Mouse (Mus musculus) midbrain, embryonic 15.5 days (tissue): ENCODE data around the gene Itpkb. TPM values are rescaled to one million over a fixed set of nuclear protein-coding genes. Genes with fewer than 3 reads are reported as not detected.

Experiments
- ATAC-seq: fragments of 200-750 bp; cut with Nextera tagmentation; replicated peaks from 2 replicates; pipeline ENCODE4 v1.8.0; 2017; ENCODE audit warnings: moderate TSS enrichment
- H3K27ac ChIP-seq: fragments of 300-500 bp; sonication (generic); 2 replicates; pipeline ENCODE4 v1.5.1; 2015; ENCODE audit warnings: mild to moderate bottlenecking, inconsistent platforms
- H3K27me3 ChIP-seq: fragments of 300-500 bp; sonication (generic); replicated peaks from 2 replicates; pipeline ENCODE4 v1.6.1; 2015; ENCODE audit warnings: inconsistent platforms
- H3K36me3 ChIP-seq: fragments of 300-500 bp; sonication (generic); replicated peaks from 2 replicates; pipeline ENCODE4 v1.6.1; 2015; ENCODE audit warnings: inconsistent platforms
- H3K4me1 ChIP-seq: fragments of 300-500 bp; sonication (generic); 2 replicates; pipeline ENCODE4 v1.6.1; 2015; ENCODE audit warnings: inconsistent platforms
- H3K4me2 ChIP-seq: fragments of 300-500 bp; sonication (generic); 2 replicates; pipeline ENCODE4 v1.6.1; 2015; ENCODE audit warnings: inconsistent platforms, mild to moderate bottlenecking, moderate library complexity
- H3K4me3 ChIP-seq: fragments of 300-500 bp; sonication (generic); 2 replicates; pipeline ENCODE4 v1.5.1; 2015; ENCODE audit warnings: mild to moderate bottlenecking, inconsistent platforms
- H3K9ac ChIP-seq: fragments of 300-500 bp; sonication (generic); 2 replicates; pipeline ENCODE4 v1.6.1; 2015; ENCODE audit warnings: mild to moderate bottlenecking, inconsistent platforms
- H3K9me3 ChIP-seq: fragments of 300-500 bp; sonication (generic); 2 replicates; pipeline ENCODE4 v1.6.1; 2016; ENCODE audit warnings: inconsistent platforms
- WGBS: fragments of 180-500 bp; shearing (Covaris S2); methylation state at CpG from one replicate; pipeline ENCODE4 v1.1.7; 2015; ENCODE audit warnings: mixed read lengths; 5-methylcytosine and 5-hydroxymethylcytosine counted together
- polyA plus RNA-seq: library from polyadenylated mRNA; unstranded; fragments of >200 nt; fragmentation: Nextera tagmentation; extraction: Ambion mirVana; gene quantifications from 2 replicates; pipeline ENCODE4 v1.2.1, GENCODE M21; 2015

Gene Itpkb
- polyA plus RNA-seq, 1 experiment from 2014 or later = 3.0 TPM

GRCm38 (mm10) chr1:180354976-180355730 is 24.9 kb downstream of the Itpkb start:
- WGBS = 93% methylated on average over 13 of the region's 13 CpGs
- ATAC-seq = no peak
- H3K36me3 ChIP-seq = no peaks in the 10 kb centered on the region

GRCm38 (mm10) chr1:180356176-180356575 is 25.9 kb downstream of the Itpkb start:
- WGBS = 76% methylated on average over 4 of the region's 4 CpGs
- no peak overlapping the region for H3K4me3 ChIP-seq

More at GRCm38 (mm10) chr1:180354976-180355730, 24.9 kb downstream of the Itpkb start:
- Histone ChIP-seq H3K9me3 (no peaks in the 10 kb centered on the region), H3K9ac (no peak overlapping the region), H3K4me2 (no peak overlapping the region), H3K4me1 (no peaks in the 10 kb centered on the region), H3K27ac (no peak overlapping the region), H3K4me3 (no peak overlapping the region), H3K27me3 (no peaks in the 10 kb centered on the region)

DNA sequence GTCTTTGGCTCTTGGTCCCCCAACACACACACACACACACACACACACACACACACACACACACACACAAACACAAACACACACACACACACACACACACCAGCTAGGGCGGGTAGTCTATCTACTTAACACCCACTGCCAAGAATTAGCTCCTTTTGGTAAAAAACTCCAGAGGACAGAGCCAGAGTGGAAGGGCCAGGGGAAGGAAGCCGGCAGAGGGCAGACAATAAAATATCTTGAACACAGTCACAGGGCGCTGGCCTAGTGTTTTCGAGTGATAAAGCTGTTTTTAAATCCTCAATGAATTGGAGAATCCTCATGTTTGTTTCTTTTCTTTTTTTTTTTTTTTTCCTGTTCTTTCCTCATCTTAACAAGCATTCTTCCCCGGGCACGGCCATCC is 26.6 kb downstream of the Itpkb start:
- ATAC-seq = no peak
- Histone ChIP-seq H3K4me2 (no peak overlapping the region), H3K27me3 (no peaks in the 10 kb centered on the region), H3K36me3 (no peaks in the 10 kb centered on the region), H3K9ac (no peak overlapping the region), H3K9me3 (no peaks in the 10 kb centered on the region), H3K4me1 (no peaks in the 10 kb centered on the region), H3K27ac (no peak overlapping the region), H3K4me3 (no peak overlapping the region)
- 85% methylated on average over 6 of the region's 6 CpGs for WGBS

More at GRCm38 (mm10) chr1:180356176-180356575, 25.9 kb downstream of the Itpkb start:
- Histone ChIP-seq H3K9ac (no peak overlapping the region), H3K36me3 (no peaks in the 10 kb centered on the region), H3K4me1 (no peaks in the 10 kb centered on the region), H3K4me2 (no peak overlapping the region), H3K27ac (no peak overlapping the region), H3K27me3 (no peaks in the 10 kb centered on the region), H3K9me3 (no peaks in the 10 kb centered on the region)
- ATAC-seq = no peak

GRCm38 (mm10) chr1:180357893-180358331 is 27.6 kb downstream of the Itpkb start:
- 80% methylated on average over 7 of the region's 7 CpGs for WGBS
- no peak overlapping the region for H3K4me2 ChIP-seq
- H3K4me3 ChIP-seq = no peak overlapping the region
- no peaks in the 10 kb centered on the region for H3K4me1 ChIP-seq
- H3K9me3 ChIP-seq = no peaks in the 10 kb centered on the region
- no peaks in the 10 kb centered on the region for H3K27me3 ChIP-seq
- H3K36me3 ChIP-seq = no peaks in the 10 kb centered on the region
- no peak for ATAC-seq
- H3K9ac ChIP-seq = no peak overlapping the region
- no peak overlapping the region for H3K27ac ChIP-seq

- ATAC-seq = no peak
- Histone ChIP-seq H3K9me3 (no peaks in the 10 kb centered on the region), H3K36me3 (no peaks in the 10 kb centered on the region), H3K4me3 (no peak overlapping the region), H3K27me3 (no peaks in the 10 kb centered on the region), H3K27ac (no peak overlapping the region), H3K9ac (no peak overlapping the region), H3K4me1 (no peaks in the 10 kb centered on the region), H3K4me2 (no peak overlapping the region)
- 92% methylated on average over 9 of the region's 9 CpGs for WGBS
Observed at GRCm38 (mm10) chr1:180358466-180358865, 28.2 kb downstream of the Itpkb start.

DNA sequence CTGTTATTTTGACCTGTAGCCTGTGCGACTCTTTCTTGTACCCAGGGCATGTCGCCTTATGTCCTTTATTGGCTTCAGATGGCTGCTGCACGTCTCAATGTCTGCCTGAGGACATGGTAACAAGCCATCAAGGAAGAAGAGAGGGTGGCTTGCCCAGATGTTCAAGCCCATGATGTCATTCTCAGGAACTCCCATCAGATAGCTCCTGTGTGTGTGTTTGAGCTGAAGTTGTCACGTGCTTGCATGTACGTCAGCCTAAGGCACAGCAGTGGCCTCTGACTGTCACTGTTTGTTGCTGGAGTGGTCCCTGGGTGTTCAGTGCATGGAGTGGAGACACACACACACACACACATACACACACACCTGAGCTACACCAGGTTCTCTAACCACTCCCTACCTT is 29.0 kb downstream of the Itpkb start:
- H3K27me3 ChIP-seq = no peaks in the 10 kb centered on the region
- WGBS = 85% methylated on average over 5 of the region's 5 CpGs
- H3K9me3 ChIP-seq = no peaks in the 10 kb centered on the region
- no peak overlapping the region for H3K4me2 ChIP-seq
- H3K9ac ChIP-seq = no peak overlapping the region
- H3K36me3 ChIP-seq = no peaks in the 10 kb centered on the region
- H3K27ac ChIP-seq = no peak overlapping the region
- no peak overlapping the region for H3K4me3 ChIP-seq
- peaks cover 7% of the 10 kb centered on the region for H3K4me1 ChIP-seq
- no peak for ATAC-seq

- Histone ChIP-seq H3K4me3 (no peak overlapping the region), H3K4me1 (peaks cover 27% of the 10 kb centered on the region), H3K9ac (no peak overlapping the region), H3K9me3 (no peaks in the 10 kb centered on the region), H3K27ac (no peak overlapping the region), H3K36me3 (no peaks in the 10 kb centered on the region), H3K27me3 (no peaks in the 10 kb centered on the region), H3K4me2 (no peak overlapping the region)
- WGBS = 95% methylated on average over 4 of the region's 4 CpGs
- ATAC-seq = no peak
Observed at GRCm38 (mm10) chr1:180362176-180362575, 31.9 kb downstream of the Itpkb start.

- WGBS = 82% methylated on average over 5 of the region's 5 CpGs
- H3K9ac ChIP-seq = no peak overlapping the region
- H3K4me3 ChIP-seq = no peak overlapping the region
- ATAC-seq = no peak
- peaks cover 27% of the 10 kb centered on the region for H3K4me1 ChIP-seq
- no peak overlapping the region for H3K4me2 ChIP-seq
- H3K27ac ChIP-seq = no peak overlapping the region
- no peaks in the 10 kb centered on the region for H3K9me3 ChIP-seq
- no peaks in the 10 kb centered on the region for H3K36me3 ChIP-seq
- no peaks in the 10 kb centered on the region for H3K27me3 ChIP-seq
Observed at GRCm38 (mm10) chr1:180362844-180363243, 32.6 kb downstream of the Itpkb start.

DNA sequence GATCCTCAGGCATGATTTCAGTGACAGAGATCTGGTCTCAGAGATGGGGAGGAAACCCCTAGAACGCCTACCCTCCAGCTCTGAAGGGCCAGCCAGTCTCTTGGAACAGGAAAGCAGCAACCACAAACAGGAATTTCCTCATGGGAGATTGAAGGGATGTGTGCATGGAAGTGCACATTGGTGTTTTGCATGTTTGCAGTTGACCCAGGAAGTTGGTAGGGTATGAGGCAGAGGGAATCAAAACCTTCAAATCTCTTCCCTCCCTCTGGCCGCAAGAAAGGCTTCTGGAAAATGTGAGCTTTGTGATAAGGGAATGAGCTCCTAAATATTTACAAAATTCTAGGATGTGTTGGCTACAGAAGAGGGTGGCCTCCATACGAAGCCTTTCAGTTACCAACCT is 33.0 kb downstream of the Itpkb start:
- Histone ChIP-seq H3K9ac (no peak overlapping the region), H3K36me3 (no peaks in the 10 kb centered on the region), H3K4me1 (peaks cover 27% of the 10 kb centered on the region), H3K27ac (peak overlapping the region; percentile 98), H3K9me3 (no peaks in the 10 kb centered on the region), H3K4me3 (no peak overlapping the region), H3K27me3 (no peaks in the 10 kb centered on the region), H3K4me2 (no peak overlapping the region)
- no peak for ATAC-seq
- WGBS = 91% methylated on average over 3 of the region's 3 CpGs

GRCm38 (mm10) chr1:180364005-180364404 is 33.7 kb downstream of the Itpkb start:
- Histone ChIP-seq H3K9me3 (no peaks in the 10 kb centered on the region), H3K9ac (no peak overlapping the region), H3K4me3 (no peak overlapping the region), H3K4me2 (peak overlapping the region; percentile 72), H3K4me1 (peaks cover 29% of the 10 kb centered on the region), H3K27ac (peak overlapping the region; percentile 98), H3K27me3 (no peaks in the 10 kb centered on the region), H3K36me3 (no peaks in the 10 kb centered on the region)
- ATAC-seq = no peak
- 68% methylated on average over 17 of the region's 17 CpGs for WGBS

- H3K27me3 ChIP-seq = no peaks in the 10 kb centered on the region
- WGBS = 19% methylated on average over 2 of the region's 2 CpGs
- H3K4me1 ChIP-seq = peaks cover 29% of the 10 kb centered on the region
- ATAC-seq = peak; percentile 40
- no peaks in the 10 kb centered on the region for H3K9me3 ChIP-seq
- peak overlapping the region; percentile 72 for H3K4me2 ChIP-seq
- H3K27ac ChIP-seq = peak overlapping the region; percentile 98
- peak overlapping the region; percentile 65 for H3K9ac ChIP-seq
- no peaks in the 10 kb centered on the region for H3K36me3 ChIP-seq
- peak overlapping the region; percentile 43 for H3K4me3 ChIP-seq
Observed at GRCm38 (mm10) chr1:180364720-180365119, 34.4 kb downstream of the Itpkb start.

DNA sequence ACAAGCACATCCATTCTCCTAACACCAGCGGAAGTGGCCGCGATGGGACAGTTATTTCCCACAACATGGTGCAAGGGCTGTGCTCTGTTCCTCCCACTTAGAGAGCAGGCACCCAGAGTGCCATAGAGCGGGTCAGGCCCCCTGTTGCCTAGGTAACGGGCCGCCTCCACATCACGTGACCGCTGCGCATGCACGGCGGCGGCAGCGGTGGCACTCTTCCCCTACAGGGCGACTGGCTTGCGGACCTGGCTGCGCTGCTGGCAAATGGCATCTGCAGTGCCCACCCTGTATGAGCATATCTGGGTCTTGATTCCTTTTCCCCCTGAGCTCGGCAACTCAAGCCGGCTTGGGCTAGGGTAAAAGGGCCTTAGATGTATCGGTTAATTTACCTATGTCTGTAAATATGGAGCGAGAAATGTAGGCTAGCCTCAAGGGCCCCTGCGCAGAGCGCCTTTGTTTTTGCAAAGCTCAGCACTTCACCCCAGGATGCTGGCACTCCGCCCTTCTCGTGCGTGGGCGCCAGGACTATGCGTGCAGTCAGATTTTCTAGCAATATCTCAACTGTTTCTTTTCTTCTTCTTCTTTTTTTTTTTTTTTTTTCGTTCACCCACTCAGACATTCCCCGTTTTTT is 35.0 kb downstream of the Itpkb start:
- H3K36me3 ChIP-seq = no peaks in the 10 kb centered on the region
- H3K9me3 ChIP-seq = no peaks in the 10 kb centered on the region
- 2% methylated on average over 29 of the region's 29 CpGs for WGBS
- peak overlapping the region; percentile 98 for H3K27ac ChIP-seq
- H3K4me2 ChIP-seq = peak overlapping the region; percentile 72
- peak; percentile 96 for ATAC-seq
- peaks cover 29% of the 10 kb centered on the region for H3K4me1 ChIP-seq
- H3K9ac ChIP-seq = peak overlapping the region; percentile 65
- H3K4me3 ChIP-seq = peak overlapping the region; percentile 43
- no peaks in the 10 kb centered on the region for H3K27me3 ChIP-seq
